Mouse (Mus musculus): ENCODE measurements around the gene Cyb5b.

GRCm38 (mm10) chr8:107156816-107157215, 6.4 kb downstream of the Cyb5b start:
- TF ChIP-seq POLR2A (IDR thresholded peaks at IDR 0.05; ENCODE audit: extremely low read depth, insufficient read depth, low read length) (no peak), CTCF (IDR thresholded peaks at IDR 0.05; ENCODE audit: extremely low read depth, insufficient read depth, low read length) (no peak)
